Mouse (Mus musculus): Measurements from ENCODE around the gene Hoxa5.

DNA sequence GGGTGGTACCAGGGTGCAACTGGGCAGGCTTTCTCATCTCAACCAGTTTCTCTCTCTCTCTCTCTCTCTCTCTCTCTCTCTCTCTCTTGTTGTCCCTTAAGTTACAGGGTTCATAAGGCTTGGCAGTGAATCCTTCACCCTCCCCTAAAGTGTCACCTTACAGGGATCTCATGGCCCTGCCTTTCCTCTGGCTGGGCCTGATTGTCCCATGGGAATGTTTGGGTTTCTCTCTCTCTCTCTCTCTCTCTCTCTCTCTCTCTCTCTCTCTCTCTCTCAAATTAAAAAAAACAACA is 3.2 kb upstream of the Hoxa5 start:
- TF ChIP-seq POLR2A (IDR thresholded peaks at IDR 0.05; ENCODE audit: insufficient read depth, low read depth, low read length) = no peak
- TF ChIP-seq EP300 (IDR thresholded peaks at IDR 0.05; ENCODE audit: insufficient read depth, low read depth, low read length) = no peak
